Mouse (Mus musculus) heart, postnatal 0 days (tissue): ENCODE data around the gene Amigo1. TPM values are rescaled to one million over a fixed set of nuclear protein-coding genes. Genes with fewer than 3 reads are reported as not detected.

Source experiments
- ATAC-seq: fragments of 200-750 bp; cut with Nextera tagmentation; 2 replicates; pipeline ENCODE4 v1.8.0; 2017; ENCODE audit warnings: low read depth, moderate number of reproducible peaks, moderate library complexity; ENCODE audit not compliant: insufficient read depth
- DNase-seq: peaks from one replicate; pipeline ENCODE4 v3.0.0-alpha.2; 2016; ENCODE audit warnings: low spot score
- H3K27ac ChIP-seq: fragments of 300-500 bp; sonication (generic); 2 replicates; pipeline ENCODE4 v1.5.1; 2014; ENCODE audit warnings: low read depth, mild to moderate bottlenecking
- H3K27me3 ChIP-seq: fragments of 300-500 bp; sonication (generic); 2 replicates; pipeline ENCODE4 v1.6.1; 2014; ENCODE audit warnings: low read length, mixed read lengths; ENCODE audit not compliant: control insufficient read depth, insufficient read depth
- H3K36me3 ChIP-seq: fragments of 300-500 bp; sonication (generic); replicated peaks from 2 replicates; pipeline ENCODE4 v1.6.1; 2014; ENCODE audit warnings: low read length, mixed read lengths; ENCODE audit not compliant: control insufficient read depth, insufficient read depth
- H3K4me1 ChIP-seq: fragments of 300-500 bp; sonication (generic); 2 replicates; pipeline ENCODE4 v1.6.1; 2014; ENCODE audit warnings: antibody characterized with exemption; ENCODE audit not compliant: control insufficient read depth, insufficient read depth
- H3K4me2 ChIP-seq: fragments of 300-500 bp; sonication (generic); 2 replicates; pipeline ENCODE4 v1.6.1; 2014; ENCODE audit warnings: low read depth, mild to moderate bottlenecking, low read length, moderate library complexity
- H3K4me3 ChIP-seq: fragments of 300-500 bp; sonication (generic); 2 replicates; pipeline ENCODE4 v1.5.1; 2014; ENCODE audit warnings: low read depth, low read length
- H3K9ac ChIP-seq: fragments of 300-500 bp; sonication (generic); replicated peaks from 2 replicates; pipeline ENCODE4 v1.6.1; 2014; ENCODE audit warnings: low read depth, low read length, mixed read lengths
- H3K9me3 ChIP-seq: fragments of 300-500 bp; sonication (generic); replicated peaks from 2 replicates; pipeline ENCODE4 v1.6.1; 2016; ENCODE audit warnings: low read length; ENCODE audit not compliant: control insufficient read depth
- CTCF ChIP-seq: IDR thresholded peaks from 2 replicates; pipeline ENCODE4 v1.5.1; 2016; ENCODE audit warnings: antibody characterized with exemption, control low read depth, low read depth
- EP300 ChIP-seq: IDR thresholded peaks from 2 replicates; pipeline ENCODE4 v1.6.1; 2016; ENCODE audit warnings: antibody characterized with exemption, low read depth
- WGBS: fragments of 180-500 bp; shearing (Covaris S2); extraction: QIAGEN DNeasy Blood & Tissue Kit; methylation state at CpG from one replicate; pipeline ENCODE4 v1.1.7; 2014; 5-methylcytosine and 5-hydroxymethylcytosine counted together
- polyA plus RNA-seq: library from polyadenylated mRNA; unstranded; fragments of >200 nt; fragmentation: Nextera tagmentation; extraction: Ambion mirVana; gene quantifications from 2 replicates; pipeline ENCODE4 v1.2.1, GENCODE M21; 2015
- total RNA-seq: library from RNA; depleted of rRNA; stranded (reverse); fragments of >200 nt; gene quantifications from 2 replicates; pipeline ENCODE4 v1.2.3, GENCODE M21; 2014; ENCODE audit warnings: low replicate concordance

The Amigo1 gene
- total and polyA plus RNA-seq, 2 experiments from 2014 or later = 3.8 to 11.9 TPM

DNA sequence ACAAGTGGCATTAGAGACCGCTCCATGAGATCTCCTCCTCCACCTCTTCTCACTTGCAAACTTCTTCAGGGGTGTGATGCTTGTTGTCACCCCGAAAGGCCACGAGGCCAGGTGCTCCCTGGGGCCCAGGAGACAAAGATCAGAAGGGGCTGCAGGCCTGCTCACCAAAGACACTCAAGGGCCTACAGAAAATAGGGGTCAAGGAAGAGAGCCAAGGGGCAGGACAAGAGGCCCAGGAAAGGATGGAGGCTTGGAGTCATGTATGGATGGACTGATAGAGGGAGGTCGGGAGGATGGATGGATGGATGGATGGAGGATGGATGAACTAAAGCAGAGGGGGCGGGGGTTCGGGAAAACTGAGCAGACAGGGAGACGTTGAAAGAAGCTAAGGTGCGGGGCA lies 23.4 kb downstream of the Amigo1 start:
- TF ChIP-seq CTCF (no peak), EP300 (no peak)
- peak overlapping the region; percentile 95 for H3K4me2 ChIP-seq
- no peak for DNase-seq
- no peak overlapping the region for H3K27ac ChIP-seq
- peaks cover 13% of the 10 kb centered on the region for H3K4me1 ChIP-seq
- WGBS = 7% methylated on average over 8 of the region's 8 CpGs
- ATAC-seq = no peak
- peaks cover 20% of the 10 kb centered on the region for H3K36me3 ChIP-seq
- H3K4me3 ChIP-seq = peak overlapping the region; percentile 84
- peak overlapping the region; percentile 75 for H3K9ac ChIP-seq
- peaks cover 5% of the 10 kb centered on the region; the same call in 1 of the 2 replicates for H3K27me3 ChIP-seq
- H3K9me3 ChIP-seq = no peaks in the 10 kb centered on the region

GRCm38 (mm10) chr3:108209946-108210770 lies 24.0 kb downstream of the Amigo1 start:
- WGBS = 1% methylated on average over 58 of the region's 72 CpGs
- peak; percentile 98 for DNase-seq
- peaks cover 5% of the 10 kb centered on the region; the same call in 1 of the 2 replicates for H3K27me3 ChIP-seq

DNA sequence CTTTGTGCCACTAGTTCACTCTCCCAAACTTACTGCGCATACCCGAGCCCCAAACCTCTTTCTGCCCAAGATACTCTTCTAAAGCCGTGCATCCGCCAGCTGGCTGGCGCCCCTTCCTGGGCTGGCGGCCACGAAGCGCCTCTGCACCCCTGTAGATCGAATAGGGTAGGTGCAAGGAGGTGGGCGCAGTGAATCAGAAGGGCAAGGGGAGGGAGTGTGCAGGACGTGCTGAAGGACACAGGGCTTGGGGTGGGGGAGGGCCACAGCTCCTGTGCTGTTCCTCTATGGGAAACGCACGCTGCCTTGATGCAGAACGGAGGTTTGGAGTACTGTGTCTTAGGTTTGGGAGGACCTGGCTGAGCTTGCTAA lies 24.6 kb downstream of the Amigo1 start, which contains the start of gene Atxn7l2:
TSS of gene Atxn7l2 (minus strand) at position 164 of the 369 bp plus-strand sequence.
- peak; percentile 57 for DNase-seq
- peak within 1 kb of the TSS; percentile 91 for H3K27ac ChIP-seq
- H3K27me3 ChIP-seq = peaks cover 5% of the 10 kb centered on the region; the same call in 1 of the 2 replicates
- H3K36me3 ChIP-seq = peaks cover 18% of the 10 kb centered on the region
- WGBS = 2% methylated on average over 14 of the region's 14 CpGs
- no peaks in the 10 kb centered on the region for H3K9me3 ChIP-seq
- H3K4me2 ChIP-seq = peak within 1 kb of the TSS; percentile 95
- H3K4me1 ChIP-seq = peaks cover 13% of the 10 kb centered on the region
- H3K9ac ChIP-seq = peak within 1 kb of the TSS; percentile 75
- ATAC-seq = peak; percentile 67
- TF ChIP-seq EP300 = no peak
- TF ChIP-seq CTCF = peak; percentile 30; the same call in 1 of the 2 replicates
- H3K4me3 ChIP-seq = peak within 1 kb of the TSS; percentile 84

More at GRCm38 (mm10) chr3:108209946-108210770, 24.0 kb downstream of the Amigo1 start:
- peak overlapping the region; percentile 91 for H3K27ac ChIP-seq
- peaks cover 13% of the 10 kb centered on the region for H3K4me1 ChIP-seq
- TF ChIP-seq EP300 = no peak
- no peak for TF ChIP-seq CTCF
- no peaks in the 10 kb centered on the region for H3K9me3 ChIP-seq
- H3K4me3 ChIP-seq = peak overlapping the region; percentile 84
- ATAC-seq = peak; percentile 96
- H3K9ac ChIP-seq = peak overlapping the region; percentile 75
- H3K4me2 ChIP-seq = peak overlapping the region; percentile 95
- H3K36me3 ChIP-seq = peaks cover 18% of the 10 kb centered on the region

DNA sequence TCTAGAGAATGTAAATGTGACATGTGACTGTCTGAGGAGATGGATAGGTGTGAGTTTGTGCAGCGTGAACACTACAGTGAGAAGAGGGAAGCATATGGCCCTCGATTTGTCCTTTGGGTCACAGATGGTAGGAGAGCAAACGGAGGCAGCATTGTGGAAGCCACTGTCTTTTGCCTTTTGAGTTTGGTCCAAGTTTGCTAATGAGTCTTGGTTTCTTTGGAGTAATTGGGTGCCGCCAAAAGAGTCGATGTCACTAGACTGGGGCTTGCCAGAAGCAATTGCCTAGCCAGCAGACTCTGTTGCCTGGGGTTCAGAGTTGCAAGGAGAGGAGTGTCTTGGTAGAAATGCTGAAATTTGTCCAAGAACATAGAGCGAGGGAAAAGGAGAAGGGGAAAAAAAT lies 25.7 kb downstream of the Amigo1 start:
- H3K4me1 ChIP-seq = peaks cover 13% of the 10 kb centered on the region
- no peaks in the 10 kb centered on the region for H3K9me3 ChIP-seq
- peaks cover 5% of the 10 kb centered on the region; the same call in 1 of the 2 replicates for H3K27me3 ChIP-seq
- no peak overlapping the region for H3K27ac ChIP-seq
- no peak for ATAC-seq
- TF ChIP-seq CTCF = no peak
- no peak for TF ChIP-seq EP300
- H3K4me3 ChIP-seq = no peak overlapping the region
- no peak overlapping the region for H3K9ac ChIP-seq
- peaks cover 7% of the 10 kb centered on the region; the same call in 1 of the 2 replicates for H3K36me3 ChIP-seq
- WGBS = 88% methylated on average over 6 of the region's 6 CpGs
- H3K4me2 ChIP-seq = no peak overlapping the region
- DNase-seq = no peak

GRCm38 (mm10) chr3:108212406-108212805 lies 26.3 kb downstream of the Amigo1 start:
- H3K27ac ChIP-seq = no peak overlapping the region
- H3K36me3 ChIP-seq = peaks cover 4% of the 10 kb centered on the region; the same call in 1 of the 2 replicates
- DNase-seq = no peak
- no peak for TF ChIP-seq CTCF
- TF ChIP-seq EP300 = no peak
- H3K4me1 ChIP-seq = peaks cover 13% of the 10 kb centered on the region
- H3K9me3 ChIP-seq = no peaks in the 10 kb centered on the region
- H3K4me2 ChIP-seq = no peak overlapping the region
- peaks cover 5% of the 10 kb centered on the region; the same call in 1 of the 2 replicates for H3K27me3 ChIP-seq
- no peak for ATAC-seq
- H3K4me3 ChIP-seq = no peak overlapping the region
- H3K9ac ChIP-seq = no peak overlapping the region
- 78% methylated on average over 8 of the region's 8 CpGs for WGBS
